Mouse (Mus musculus) cerebellum, postnatal 36 days (tissue): Measurements from ENCODE around the gene Ccni.
A peak's percentile ranks its signal among the peaks of the same experiment; 100 is the strongest.

Source experiments
- DNase-seq, 2 experiments: peaks; one replicate each; pipeline ENCODE4 v3.0.0; 2021 to 2022; ENCODE audit warnings: mixed read lengths in 2 of 2

Gene Ccni

DNA sequence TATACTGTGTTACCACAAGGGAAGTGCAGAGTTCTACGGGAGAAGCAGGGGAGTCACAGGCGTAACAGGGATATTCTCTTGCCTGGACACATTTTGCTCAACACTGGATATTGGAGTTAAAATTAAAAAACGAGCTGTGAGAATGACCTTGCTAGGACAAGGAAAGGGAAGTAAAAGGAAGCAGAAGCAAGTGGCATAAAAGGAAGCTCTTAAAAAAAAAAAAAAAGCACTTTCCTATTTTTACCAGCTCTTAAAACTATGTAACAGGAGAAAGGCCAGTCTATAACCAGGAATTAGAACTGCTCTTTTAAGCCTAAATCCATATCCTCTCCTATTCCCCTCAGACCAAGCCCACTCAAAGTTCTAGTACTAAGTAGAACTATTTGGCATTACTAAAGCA, 8.1 kb downstream of the Ccni start:
- no peak for DNase-seq

- no peak for DNase-seq
Measured at GRCm38 (mm10) chr5:93190428-93190827, 15.9 kb downstream of the Ccni start.

GRCm38 (mm10) chr5:93189607-93190006, 16.7 kb downstream of the Ccni start:
- no peak for DNase-seq

- DNase-seq, result no peak
Measured at GRCm38 (mm10) chr5:93184548-93184947, 21.7 kb downstream of the Ccni start.

DNA sequence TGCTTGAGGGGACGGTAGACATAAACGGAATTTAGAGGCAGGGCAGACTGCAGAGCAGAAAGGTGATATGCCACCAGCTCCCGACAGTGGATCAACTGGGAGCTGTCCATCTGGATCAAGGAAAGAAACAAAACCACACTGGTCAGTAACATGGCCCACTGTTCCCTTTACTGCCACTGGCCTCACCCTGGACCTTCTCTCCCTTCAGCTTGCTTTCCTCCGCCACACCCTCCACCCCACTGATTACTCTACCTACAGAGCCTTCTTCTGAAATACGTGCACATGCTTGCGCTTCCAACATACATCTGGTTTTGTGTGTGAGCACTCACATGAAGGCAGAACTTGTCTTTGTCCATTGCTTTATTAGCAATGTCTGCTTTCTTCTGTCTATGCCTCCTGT, 23.0 kb downstream of the Ccni start:
- no peak for DNase-seq

GRCm38 (mm10) chr5:93180252-93180651, 26.0 kb downstream of the Ccni start:
- DNase-seq, result no peak

DNA sequence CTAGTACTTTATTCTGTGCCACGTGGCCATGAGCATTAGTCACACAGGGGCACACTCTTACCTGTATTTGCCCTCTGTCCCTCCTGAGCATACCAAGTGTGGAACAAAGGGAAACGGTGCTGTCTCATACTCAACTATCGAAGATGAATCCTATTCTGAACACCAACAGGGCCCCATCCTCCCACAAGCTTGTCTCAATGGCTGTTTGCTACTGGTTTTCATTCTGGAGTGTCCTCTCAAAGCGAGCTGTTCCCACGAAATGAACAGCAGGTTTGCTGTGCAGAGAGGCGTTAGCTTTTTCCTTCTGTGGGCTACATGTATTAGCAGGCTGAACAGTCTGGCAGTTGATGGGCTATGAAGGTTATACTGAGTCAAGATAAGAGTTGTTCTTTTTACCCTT, 27.7 kb downstream of the Ccni start:
- no peak for DNase-seq

- DNase-seq, result no peak
Measured at GRCm38 (mm10) chr5:93174675-93175074, 31.6 kb downstream of the Ccni start.

DNA sequence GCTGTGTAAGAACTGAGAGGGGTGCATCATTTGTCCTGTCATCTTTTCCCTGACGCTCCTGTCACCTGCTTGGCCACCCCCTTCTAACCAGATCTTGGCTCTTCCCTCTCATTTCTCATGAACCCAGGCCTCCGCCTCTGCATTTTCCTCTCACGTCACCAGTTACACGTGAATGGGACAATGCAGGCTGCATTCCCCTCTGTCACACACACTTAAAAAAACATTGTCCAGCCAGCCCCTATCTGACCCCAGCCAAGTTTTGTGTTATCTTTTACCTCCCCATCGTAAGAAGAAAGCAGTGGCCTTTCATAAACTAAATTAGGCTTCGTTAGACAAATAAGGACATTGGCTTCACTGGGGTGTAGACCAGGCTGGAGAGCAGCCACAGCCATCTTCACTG, 33.8 kb downstream of the Ccni start:
- DNase-seq, result no peak

- no peak for DNase-seq
Measured at GRCm38 (mm10) chr5:93171420-93171819, 34.9 kb downstream of the Ccni start.

- no peak for DNase-seq
Measured at GRCm38 (mm10) chr5:93168654-93169053, 37.6 kb downstream of the Ccni start.

GRCm38 (mm10) chr5:93167919-93168516, 38.3 kb downstream of the Ccni start:
- no peak for DNase-seq

DNA sequence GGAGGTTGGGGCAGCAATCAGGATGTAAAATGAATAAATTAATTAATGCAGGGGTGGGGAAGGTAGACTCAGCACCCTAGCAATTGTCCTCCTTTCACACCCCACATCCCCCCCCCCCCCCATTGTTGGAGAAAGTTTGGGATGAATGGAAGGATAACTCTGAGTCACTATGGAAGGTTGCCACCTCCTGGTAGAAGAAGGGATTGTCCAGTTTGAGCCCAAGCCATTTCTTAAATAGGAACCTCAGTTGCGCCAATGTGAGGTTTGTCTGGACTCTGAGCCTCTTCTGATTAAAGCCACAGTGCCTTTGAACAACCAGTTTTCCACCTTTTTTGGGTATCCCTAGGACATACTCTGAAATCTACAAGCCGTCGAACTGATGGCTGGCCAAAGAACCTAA, 42.8 kb downstream of the Ccni start:
- DNase-seq, result peak; percentile 57 to 76

- no peak for DNase-seq
Measured at GRCm38 (mm10) chr5:93154401-93154800, 51.9 kb downstream of the Ccni start.

- DNase-seq, result no peak
Measured at GRCm38 (mm10) chr5:93152451-93152850, 53.8 kb downstream of the Ccni start.

- DNase-seq, result no peak
Measured at GRCm38 (mm10) chr5:93151985-93152384, 54.3 kb downstream of the Ccni start.

DNA sequence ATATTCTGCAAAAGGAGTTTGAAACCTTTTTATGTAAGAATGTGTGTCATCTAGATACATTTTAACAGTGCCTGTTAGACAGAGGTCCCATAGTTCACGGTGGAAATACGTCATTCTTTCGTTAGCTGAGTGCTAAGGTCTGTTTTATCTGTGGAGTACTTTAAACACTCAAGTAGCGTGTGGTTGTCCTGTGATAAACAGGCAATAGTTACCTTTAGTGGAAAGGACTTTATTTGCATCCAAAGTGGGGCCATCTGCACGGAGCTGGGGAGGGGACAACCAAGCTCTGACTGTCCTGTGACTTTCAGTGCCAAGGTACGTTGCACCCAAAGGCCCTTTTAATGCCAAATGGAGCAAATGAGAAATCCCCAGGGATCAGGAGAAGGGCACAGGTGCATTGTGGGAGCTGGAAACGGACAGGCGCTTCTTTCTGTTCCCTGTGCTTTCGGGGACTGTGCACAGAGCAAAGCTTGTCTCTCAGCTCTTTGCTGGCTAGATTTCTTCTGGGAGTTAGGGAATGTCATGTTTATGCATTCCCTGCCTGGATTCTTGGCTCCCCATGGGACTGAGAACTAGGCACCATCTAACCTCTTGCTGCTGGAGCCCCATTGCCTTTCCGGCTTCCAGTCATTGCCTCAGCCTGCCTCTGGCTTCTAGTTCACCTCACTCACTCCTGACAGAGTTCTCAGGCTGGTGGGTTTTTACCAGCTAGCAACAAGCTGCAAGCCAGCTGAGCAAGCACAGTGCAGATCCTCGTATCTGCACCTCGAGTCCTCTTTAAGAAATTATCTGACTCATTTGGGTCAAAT, 56.1 kb downstream of the Ccni start:
- no peak for DNase-seq

DNA sequence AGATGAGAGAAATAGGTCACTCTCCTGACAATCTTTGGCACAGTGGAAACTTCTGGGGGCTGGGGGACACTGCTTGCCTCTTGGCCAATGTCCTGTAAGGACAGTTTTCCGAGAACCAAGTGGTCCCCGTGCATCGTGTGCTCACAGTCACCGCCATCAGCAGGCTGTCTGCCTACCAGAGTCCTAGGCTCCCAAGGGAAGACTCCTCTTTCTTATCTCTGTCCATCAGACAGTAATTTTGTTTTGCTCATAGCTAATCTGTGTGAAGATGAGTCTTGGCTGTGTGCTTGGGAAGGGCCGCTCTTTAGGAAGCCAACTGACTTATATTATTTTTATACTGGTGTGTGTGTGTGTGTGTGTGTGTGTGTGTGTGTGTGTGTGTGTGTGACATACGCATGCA, 60.8 kb downstream of the Ccni start:
- no peak for DNase-seq

GRCm38 (mm10) chr5:93144874-93145273, 61.4 kb downstream of the Ccni start:
- no peak for DNase-seq

GRCm38 (mm10) chr5:93143360-93144091, 62.8 kb downstream of the Ccni start:
- no peak for DNase-seq

- DNase-seq, result peak; percentile 42 to 47
Measured at GRCm38 (mm10) chr5:93140747-93141146, 65.5 kb downstream of the Ccni start.

GRCm38 (mm10) chr5:93139350-93139749, 66.9 kb downstream of the Ccni start:
- no peak for DNase-seq

DNA sequence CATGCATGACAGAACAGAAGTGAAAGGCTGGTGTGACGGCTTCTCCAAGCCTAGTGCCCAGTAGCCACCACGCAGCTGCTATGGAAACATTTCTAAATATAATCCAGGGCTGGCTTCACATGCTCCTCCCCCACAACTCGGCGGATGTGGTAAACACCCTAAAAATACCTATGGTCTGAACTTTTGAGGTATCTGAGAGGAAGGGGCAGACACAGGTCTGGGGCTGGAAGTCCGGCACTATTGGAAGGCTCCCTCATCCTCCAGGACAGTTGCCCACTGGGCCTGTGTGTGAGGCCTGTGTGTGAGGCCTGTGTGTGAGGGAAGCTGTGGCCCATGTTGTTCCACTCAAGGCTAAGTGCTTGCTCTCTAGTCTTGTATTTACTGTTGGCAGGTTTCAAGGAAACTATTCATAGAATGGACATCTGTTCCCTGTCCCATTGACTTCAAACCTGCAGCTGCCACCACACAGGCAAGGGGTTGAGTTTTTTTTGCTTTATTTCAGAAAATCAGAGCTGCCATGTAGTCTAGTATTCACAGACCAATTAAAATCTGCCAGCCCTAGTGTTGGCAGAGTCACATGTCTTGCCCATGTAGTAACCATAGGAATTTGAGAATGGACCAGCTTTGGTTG, 69.2 kb downstream of the Ccni start:
- DNase-seq, result no peak
